Mouse (Mus musculus) left cerebral cortex, adult 18-20 months (tissue): ENCODE data around the gene Kif6. TPM values are rescaled to one million over a fixed set of nuclear protein-coding genes. Genes with fewer than 3 reads are reported as not detected.

Source experiments
- DNase-seq, 2 experiments: peaks; one replicate each; pipeline ENCODE4 v3.0.0; 2021 to 2022; ENCODE audit warnings: low spot score in 2 of 2, mixed read lengths in 1 of 2
- long read RNA-seq, 2 experiments: library from polyadenylated mRNA; stranded (forward); transcript quantifications; one replicate each; pipeline ENCODE4 v2.0.0; 2021
- total RNA-seq, 2 experiments: library from RNA; stranded (reverse); gene quantifications; 2 replicates each; pipeline ENCODE4 v1.2.3; 2021

The Kif6 gene
- total RNA-seq, result 1 to 10 TPM; 2.3 to 4.1 TPM
- long read RNA-seq, experiment 1, partial matches to known transcripts, result 0 of 1 reads
- long read RNA-seq, experiment 1, other reads (novel, unspliced or antisense), result 1 of 1 reads
- long read RNA-seq, experiment 2, result 0 reads

DNA sequence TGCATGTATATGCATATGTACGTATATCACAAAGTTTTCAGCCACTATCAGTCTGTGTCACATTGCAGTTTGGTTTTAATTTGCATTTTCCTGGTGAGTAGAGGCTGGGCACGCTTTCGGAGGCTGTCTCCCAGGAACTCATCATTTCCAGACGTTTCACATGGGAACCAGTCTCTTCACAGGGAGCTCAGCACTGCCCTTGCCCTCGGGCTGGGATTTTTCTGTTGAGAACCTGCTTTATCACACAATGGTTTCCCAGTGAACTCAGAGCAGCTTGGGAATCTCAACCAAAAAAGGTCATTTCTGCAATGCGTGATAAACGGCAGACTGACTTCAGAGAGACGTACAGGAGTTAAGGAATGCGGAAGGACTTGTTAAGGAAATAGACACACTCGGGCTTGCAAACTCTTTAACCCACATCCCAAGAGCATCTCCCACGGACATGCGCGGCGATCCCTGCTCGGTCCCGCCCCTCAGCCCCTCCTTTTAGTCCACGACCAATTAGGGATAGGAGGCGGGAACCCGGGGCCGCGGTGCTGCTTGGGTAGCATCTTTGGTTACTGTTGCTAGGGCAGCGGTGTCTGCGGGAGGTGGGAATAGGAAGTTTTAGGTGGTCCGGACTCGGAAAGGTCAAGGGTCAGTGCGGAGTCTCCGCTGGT, at the start of gene Kif6:
Gene Kif6, plus strand, starts transcription at position 560 of the 659 bp plus-strand sequence.
- peak; percentile 84 to 90 for DNase-seq

DNA sequence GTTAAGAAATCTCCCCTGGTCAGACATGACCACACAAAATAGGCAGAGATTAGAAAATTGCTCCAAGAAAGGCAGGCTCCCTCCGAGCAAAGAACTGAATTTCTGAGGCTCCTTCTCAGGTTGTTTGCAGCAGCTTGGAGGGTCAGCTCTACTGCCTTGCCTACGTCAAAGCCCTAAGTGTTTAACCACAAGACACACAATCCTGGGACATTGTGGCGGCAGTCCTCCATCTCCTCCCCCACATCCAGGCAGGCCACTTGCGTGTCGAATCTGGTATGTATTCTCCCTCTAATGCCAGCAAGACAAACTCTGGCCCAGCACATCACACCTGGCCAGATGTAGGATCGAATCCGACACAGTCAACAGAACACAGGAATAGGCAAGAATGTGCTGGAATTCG, 46.2 kb upstream of the Kif6 start:
- DNase-seq, result no peak

DNA sequence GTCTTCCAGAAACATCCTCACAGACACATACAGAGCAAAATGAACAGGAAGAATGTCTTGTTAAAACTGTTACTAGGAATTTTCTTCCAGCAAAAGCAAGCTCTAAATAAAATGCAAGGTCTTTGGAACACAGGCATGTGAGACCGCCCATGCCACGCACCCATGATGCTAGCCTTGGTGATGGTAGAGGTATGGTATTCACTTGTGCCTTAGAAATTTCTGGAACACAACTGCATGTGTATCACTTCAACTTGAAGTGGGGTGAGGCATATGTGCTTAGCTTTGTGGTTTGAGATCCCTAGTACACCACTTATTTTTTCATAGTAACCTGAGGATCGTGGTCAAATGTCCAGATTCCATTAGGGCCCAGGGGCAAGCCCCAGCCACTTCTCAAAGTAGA, 37.6 kb upstream of the Kif6 start:
- no peak for DNase-seq

DNA sequence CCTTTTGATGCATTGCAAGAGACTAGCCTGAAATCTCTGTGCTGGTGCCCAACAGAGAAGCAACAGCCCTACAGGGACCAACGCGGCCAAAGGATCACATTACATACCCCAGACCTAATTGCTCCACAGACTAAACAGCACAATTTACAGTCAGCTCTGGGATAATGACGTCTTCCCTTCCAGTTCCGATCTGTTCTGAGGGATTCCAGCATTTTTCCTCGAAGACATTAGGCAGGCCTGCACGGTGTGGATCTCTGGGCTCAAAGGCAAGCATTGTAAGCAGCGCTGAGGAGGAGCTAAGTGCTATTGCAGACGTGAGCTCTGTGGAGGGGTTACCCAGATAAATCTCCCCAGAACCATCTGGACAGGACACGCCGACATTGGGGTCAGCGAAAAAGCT, 32.5 kb upstream of the Kif6 start:
- no peak for DNase-seq

DNA sequence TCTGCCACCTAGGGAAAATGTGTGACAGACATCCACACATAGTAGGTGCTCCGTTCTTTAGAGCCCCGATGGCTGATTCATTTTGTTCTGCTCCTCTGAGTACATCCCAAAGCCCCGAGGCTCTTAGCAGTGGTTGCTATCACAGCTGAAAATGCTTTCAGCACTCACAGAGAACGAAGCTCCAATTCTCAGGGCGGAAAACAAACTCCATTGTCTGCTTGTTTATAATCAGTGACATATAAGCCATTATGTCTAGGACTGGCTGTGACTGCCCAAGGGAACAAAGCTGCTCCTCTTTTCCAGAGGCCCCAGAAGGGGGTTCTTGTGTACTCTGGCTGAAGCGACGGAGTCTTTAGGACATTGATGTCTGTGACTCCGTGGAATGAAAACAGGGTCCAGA, 24.9 kb upstream of the Kif6 start:
- peak in 1 of 2 experiments; percentile 9 for DNase-seq

DNA sequence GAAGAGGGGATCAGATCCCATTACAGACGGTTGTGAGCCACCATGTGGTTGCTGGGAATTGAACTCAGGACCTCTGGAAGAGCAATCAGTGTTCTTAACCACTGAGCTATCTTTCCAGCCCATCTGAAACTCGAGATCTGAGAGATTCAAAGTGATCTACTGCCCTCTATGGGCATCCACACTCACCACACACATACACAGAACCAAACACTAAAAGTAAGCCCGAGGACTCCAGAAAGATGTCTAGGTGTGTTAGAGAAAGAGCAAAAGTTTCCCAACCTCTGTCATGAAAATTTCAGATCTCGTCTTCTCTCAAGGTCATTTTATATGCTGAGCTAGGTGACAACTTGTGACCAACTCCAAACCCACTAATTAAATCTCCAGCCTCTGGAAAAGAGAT, 9.5 kb upstream of the Kif6 start:
- no peak for DNase-seq

DNA sequence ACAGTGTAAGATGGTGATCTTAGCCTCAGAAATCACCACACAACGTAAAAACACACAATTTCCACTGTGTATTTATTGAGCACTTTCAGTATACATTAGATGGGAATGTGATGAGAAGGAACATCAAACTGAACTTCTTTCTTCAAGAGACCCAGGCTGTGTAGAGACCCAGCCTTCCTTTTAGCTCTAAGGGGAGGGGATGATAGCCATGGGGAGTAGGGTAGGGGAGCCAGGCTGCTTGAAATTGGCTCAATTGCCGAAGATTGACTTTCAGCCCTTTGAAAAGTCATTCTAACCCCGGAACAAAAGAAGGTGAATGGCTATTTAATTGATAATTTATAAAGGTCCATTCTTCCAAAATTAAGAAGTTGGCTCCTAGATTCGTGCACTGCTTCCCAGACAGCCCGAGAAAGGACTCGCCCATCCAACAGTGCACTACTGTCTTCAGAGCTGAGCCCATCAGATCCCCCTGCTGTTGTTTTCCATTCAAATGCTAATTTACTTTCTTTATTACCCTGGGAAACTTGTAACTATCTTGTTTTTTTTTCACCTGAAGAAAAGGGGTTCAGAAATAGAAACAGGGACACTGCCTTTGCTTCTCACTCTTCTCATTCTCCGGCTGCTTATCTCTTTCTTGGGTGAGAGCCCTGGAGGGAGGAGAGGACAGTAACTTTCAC, 7.4 kb upstream of the Kif6 start:
- no peak for DNase-seq

DNA sequence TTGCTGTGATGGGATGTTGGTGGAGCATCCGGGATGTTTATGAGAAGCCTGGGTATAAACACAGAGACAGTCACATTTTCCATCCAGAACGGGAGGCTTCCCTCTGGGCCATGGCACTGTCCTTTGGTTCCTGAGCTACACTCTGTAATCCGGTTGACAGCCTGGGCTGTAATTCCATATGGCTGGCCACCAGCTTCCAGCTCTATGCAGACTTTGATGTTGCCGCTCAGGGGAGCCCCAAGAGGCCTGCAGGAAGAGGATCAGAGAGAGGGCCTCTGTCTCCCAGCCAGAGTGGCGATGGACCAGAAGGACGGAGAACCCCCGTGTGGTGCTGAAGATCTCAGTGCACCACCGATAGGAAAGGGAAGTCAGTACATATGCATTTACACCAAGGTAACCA, 4.6 kb upstream of the Kif6 start:
- DNase-seq, result no peak

DNA sequence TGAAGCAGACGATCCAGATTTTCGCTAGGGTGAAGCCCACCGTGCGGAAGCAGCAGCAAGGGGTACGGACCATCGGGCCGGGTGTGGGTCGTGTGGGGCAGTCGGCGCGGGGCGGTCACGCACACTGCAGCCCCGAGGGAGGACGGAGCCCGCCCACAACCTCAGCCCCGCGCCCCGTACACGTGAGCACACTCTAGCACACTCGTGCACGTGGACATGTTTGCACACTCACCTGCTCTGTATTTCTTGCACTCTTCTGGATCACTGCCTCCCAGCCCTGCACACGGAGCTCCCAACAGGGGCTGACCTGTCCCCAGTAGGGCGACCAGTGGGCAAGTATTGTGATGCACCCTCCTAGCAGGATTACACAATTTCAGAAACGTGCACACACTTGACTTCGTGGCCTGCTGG, 310 bp downstream of the Kif6 start:
- no peak for DNase-seq

DNA sequence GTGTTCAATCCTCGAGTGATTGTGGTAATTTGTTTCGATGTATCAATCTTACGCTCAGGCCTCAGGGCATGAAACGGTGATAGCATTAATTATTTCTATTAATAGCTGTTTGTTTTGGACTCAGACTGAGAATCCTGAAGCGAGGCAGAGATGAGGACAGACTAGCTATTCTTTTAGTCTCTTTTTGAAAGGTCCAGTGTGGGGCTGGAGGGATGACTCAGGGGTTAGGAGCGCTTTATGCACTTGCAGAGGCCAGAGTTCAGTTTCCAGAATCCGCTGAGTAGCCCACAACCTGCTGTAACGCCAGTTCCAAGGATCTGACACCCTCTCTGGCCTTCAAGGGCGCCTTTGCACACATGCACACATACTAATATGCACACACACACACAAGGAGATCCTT, 9.6 kb downstream of the Kif6 start:
- no peak for DNase-seq

DNA sequence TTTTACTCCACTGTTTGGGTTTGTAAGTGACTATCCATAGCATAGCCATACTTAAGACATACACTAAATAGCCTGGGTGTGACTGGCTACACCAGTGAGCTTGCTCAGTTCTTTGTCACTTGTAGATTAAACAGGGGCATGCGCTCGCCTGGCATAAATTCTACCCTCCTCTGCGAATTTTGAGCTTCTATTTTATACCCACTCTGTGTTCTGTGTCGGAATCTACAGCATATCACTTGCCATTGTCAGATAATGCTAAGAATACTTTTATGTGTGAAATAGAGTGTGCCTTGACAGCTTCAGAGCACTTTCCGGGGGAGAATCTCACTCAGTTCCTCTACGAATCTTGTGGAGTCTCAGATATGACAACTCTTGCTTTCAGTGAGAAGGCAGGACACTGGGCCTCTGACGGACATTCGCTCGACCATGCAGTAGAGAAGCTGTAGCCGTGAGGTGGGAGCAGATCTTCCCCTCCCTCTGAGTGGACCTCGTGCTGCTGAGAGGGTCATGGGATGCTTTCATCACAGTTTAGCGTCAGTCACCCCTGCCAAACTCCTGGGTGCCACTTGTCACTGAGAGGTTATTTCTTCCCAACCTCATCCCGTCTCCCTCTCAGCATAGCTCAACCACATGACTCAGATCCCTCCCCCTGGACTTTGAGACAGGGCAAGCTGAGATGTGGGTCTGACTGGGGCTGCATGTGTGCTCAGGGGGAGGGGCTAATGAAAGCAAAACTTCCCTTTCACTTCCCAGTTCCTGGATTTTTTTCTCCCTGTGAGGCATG, 12.3 kb downstream of the Kif6 start:
- DNase-seq, result no peak

DNA sequence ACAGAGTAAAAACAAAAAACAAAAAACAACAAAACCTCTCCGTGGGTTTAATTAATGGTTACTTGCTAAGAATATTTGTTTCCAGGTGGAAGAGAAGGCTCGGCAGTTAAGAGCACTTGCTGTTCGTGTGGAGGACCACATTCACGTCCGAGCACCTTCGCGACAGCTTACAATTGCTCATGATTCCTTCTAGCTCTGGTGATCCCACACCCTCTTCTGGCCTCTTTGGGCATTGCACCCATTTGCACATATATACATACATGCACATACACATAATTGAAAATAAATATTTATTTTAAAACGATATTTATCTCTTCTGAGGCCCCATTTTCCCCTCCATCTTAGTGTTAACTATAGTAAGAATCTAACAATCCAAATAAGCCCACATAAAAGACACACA, 13.9 kb downstream of the Kif6 start:
- DNase-seq, result no peak

DNA sequence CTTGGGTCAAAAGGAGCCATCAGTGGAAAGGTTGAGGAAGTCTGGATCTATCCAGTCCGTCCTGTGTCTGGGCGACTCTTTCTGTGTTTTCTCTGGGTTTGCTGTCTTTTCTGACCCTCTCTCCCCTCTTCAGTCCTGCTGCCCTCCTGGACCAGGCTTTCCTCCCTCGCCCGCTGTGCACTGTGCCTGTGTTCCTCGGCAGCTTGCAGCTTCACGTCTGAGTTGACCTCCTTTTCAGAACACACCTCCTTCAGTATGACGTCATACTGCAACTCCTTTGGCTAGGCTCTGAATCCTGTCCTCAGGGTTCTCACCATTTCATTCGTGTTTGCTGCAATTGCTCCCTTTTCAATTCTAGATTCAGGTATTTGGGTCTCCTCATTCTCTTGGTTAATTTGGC, 18.1 kb downstream of the Kif6 start:
- no peak for DNase-seq

DNA sequence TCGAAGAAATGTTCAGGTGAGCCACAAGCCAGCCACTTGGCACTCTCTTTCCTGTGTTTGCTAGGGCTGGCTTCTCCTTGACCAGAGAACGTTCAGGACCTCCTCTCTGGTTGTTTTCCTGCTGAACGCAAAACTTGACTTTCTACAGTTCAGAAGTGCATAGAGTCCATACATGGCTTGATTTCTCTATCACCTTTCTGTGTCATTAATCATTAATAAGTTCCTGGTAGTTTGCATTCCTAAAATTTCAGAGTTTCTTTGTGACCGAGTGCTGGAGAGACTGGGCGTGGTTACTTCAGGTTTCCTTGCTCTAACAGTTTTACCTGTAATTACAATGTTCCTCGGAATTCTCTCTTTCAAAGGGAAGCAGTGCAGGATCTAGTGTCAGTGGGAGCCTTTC, 27.0 kb downstream of the Kif6 start:
- DNase-seq, result no peak

DNA sequence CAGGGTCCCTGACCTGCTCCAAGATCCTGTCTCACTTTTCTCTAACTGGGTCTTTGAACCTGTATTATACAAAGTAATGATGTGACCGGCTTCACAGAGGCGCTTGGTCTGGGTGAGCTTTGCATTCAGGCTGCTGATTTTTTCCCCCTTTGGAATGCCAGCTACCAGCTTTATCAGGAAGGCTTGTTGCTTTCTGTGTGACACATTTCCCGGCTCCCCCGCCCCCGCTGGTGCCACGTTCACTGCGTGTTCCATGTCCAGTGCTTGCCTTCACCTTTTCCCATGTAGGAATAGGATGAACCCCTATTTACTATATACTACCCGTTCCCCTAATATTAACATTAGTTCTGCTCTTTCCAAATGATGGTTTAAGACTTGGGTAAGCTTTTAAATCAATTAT, 27.4 kb downstream of the Kif6 start:
- DNase-seq, result no peak

DNA sequence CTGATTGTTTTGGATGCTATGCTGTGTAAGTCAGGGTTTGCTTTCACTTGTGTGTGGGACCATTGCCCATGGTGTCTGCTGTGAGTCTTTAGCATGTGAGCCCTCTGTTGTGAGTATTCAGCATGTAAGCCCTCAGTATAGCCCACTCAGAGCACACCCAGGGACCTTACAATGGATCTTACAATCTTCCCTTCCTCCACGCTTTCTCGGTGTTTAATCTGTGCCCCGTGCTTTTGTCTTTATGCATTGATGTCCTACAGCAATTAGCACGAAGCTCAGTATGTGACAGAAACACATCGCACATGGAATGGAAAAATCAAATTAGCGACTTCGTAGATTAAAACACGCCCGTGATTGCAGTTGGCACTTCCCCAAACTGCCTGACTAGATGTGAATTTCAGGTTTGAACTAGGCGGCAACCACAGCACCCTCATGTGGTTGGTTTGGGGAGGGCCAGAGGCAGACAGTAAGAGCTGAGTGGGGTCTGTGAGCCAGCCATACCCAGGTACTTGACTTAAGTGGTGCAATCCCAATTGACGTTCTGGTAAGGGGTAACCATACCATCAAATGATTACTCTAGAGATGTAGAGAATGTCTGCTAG, 28.1 kb downstream of the Kif6 start:
- peak; percentile 36 to 56 for DNase-seq

DNA sequence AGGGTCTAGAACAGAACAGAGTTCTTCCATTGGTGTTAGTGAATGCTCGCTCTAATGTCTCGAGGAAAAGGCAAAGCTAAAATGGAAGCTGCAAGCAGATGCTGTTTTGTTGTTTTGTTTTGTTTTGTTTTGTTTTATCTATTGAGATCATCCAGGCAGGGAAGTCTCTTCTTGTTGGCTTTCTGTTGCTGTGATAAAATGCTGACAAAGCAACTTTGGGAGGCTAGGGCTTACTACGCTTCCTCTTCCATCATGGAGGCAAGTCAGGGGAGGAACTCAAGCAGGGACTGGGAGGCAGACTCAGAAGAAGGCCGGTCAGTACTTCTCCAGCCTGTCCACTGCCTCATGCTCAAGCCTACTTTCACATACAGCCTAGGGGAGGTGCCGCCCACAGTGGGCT, 31.3 kb downstream of the Kif6 start:
- no peak for DNase-seq

DNA sequence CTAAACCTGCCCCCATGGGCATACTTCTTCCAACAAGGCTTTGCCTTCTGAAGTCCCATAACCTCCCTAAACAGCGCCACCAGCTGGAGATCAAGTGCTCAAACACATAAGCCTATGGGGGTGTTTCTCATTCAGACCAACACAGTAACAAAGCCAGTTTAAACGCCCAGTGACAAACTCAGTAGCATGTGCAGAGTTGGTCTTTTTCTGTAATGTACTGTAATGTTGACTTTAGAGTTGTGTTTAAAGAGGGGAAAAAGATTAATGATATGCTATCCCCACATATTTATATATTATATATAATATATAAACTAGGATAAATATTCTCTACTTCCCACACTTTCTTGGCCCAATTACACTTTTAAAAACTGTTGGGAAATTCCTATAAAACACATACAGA, 34.0 kb downstream of the Kif6 start:
- DNase-seq, result no peak

DNA sequence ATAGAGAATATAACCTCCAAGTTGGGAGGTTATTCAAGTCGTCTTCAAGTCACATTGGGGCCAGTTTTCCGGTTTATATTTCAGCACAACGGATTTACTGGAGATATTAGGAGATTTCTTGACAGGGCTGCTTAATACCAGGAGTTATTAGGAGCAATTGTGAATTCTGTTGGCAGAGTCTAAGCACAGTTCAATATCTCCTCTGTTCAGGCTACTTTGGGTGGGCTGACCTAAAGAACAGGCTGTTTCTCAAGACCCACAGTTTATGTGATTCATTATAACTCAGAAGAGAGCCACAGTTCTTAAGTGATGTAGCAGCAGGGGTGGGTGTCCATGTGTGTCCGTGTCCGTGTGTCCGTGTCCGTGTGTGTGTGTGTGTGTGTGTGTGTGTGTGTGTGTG, 34.5 kb downstream of the Kif6 start:
- DNase-seq, result no peak

DNA sequence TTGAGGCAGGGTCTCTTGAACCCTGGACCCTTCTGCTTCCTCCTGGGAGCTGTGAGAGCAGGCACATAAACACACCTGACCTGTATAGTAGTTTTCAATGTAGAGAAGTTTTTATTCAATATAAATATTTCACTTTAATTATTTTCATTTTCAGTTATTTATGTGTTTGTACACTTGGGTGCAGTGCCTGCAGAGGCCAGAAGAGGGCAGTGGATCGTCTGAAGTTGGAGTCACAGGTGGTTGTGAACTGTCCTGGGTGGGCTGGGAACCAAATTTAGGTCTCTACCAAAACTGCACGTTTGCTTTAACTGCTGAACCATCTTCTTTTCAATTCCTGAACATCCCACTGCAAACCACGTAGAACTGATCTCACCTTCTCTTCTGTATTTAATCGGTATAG, 35.4 kb downstream of the Kif6 start:
- DNase-seq, result no peak

DNA sequence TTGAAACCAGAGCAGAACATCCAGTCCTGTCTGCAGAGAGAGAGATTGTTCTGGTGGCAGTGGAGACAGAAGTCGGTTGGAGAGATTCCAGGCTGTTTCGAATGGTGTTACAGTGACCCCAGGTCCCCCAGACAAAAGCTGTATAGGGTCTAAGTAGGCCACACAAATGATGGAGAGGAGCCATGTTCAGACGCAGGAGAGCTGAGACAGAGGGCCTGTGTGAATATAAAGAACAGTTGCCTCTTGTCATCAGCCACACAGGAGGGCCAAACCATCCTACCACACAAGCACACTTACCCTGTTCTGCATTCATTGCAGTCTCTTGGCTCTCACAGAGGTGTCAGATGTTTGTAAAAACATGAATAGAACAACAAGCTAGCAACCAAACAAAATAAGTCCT, 37.4 kb downstream of the Kif6 start:
- no peak for DNase-seq

DNA sequence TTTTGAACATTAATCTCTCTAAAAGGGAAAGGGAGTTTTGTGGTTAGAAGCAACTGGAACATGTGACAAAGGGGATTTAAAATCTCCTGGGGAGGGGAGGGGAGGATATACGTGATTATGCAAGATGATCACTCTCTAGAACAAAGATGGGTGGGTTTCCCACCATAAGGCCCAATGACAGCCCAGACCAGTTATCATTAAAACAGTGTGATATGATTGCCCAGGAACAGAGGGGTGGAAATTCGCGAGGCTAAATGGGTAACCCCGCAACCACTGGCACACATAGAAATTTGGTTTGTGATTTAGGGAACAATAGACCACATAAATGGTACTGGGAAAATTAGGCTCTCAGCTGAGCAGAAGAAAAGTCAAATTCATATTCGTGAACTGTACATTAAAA, 37.9 kb downstream of the Kif6 start:
- DNase-seq, result no peak
